Mouse (Mus musculus): ENCODE measurements at regions not wholly inside any gene's neighbourhood (a gene's known extent, or its start where the extent isn't known, plus 50 kb on each side); places are given as distances from the start of the nearest gene placed in this dataset.

- no peak overlapping the region for H3K27ac ChIP-seq (ENCODE audit: insufficient read depth, low read length)
- no peak overlapping the region for H3K4me3 ChIP-seq (replicated peaks; ENCODE audit: insufficient read depth, low read depth, low read length)
- 72% methylated on average over 5 of the region's 5 CpGs for WGBS
- no peaks in the 10 kb centered on the region for H3K27me3 ChIP-seq (ENCODE audit: control insufficient read depth, insufficient read depth, low read length)
- TF ChIP-seq CTCF (IDR thresholded peaks at IDR 0.05; ENCODE audit: borderline replicate concordance, insufficient read depth, low read depth, low read length) (no peak), POLR2A (IDR thresholded peaks at IDR 0.05; ENCODE audit: borderline replicate concordance, insufficient read depth, low read length) (no peak)
- DNase-seq: no peak
- no peaks in the 10 kb centered on the region for H3K4me1 ChIP-seq (ENCODE audit: control insufficient read depth, insufficient read depth, low read length)
These were observed 1046.7 kb upstream of the Apob start for GRCm38 (mm10) chr12:6930726-6931125.

GRCm38 (mm10) chr12:6956638-6957037 is 1020.8 kb upstream of the Apob start:
- H3K4me1 ChIP-seq (ENCODE audit: control insufficient read depth, insufficient read depth, low read length): no peaks in the 10 kb centered on the region
- H3K27me3 ChIP-seq (ENCODE audit: control insufficient read depth, insufficient read depth, low read length): no peaks in the 10 kb centered on the region
- no peak overlapping the region for H3K4me3 ChIP-seq (replicated peaks; ENCODE audit: insufficient read depth, low read depth, low read length)
- WGBS: 30% methylated on average over 3 of the region's 3 CpGs
- TF ChIP-seq POLR2A (IDR thresholded peaks at IDR 0.05; ENCODE audit: borderline replicate concordance, insufficient read depth, low read length): no peak
- no peak for TF ChIP-seq CTCF (IDR thresholded peaks at IDR 0.05; ENCODE audit: borderline replicate concordance, insufficient read depth, low read depth, low read length)
- no peak overlapping the region for H3K27ac ChIP-seq (ENCODE audit: insufficient read depth, low read length)
- no peak for DNase-seq

GRCm38 (mm10) chr12:6984664-6985063 is 992.8 kb upstream of the Apob start:
- no peaks in the 10 kb centered on the region for H3K27me3 ChIP-seq (ENCODE audit: control insufficient read depth, insufficient read depth, low read length)
- DNase-seq: no peak
- WGBS: 86% methylated on average over 4 of the region's 4 CpGs

GRCm38 (mm10) chr12:7028447-7028846 is 949.0 kb upstream of the Apob start:
- TF ChIP-seq POLR2A (IDR thresholded peaks at IDR 0.05; ENCODE audit: borderline replicate concordance, insufficient read depth, low read length): no peak
- TF ChIP-seq CTCF (IDR thresholded peaks at IDR 0.05; ENCODE audit: borderline replicate concordance, insufficient read depth, low read depth, low read length): no peak
- no peak overlapping the region for H3K4me3 ChIP-seq (replicated peaks; ENCODE audit: insufficient read depth, low read depth, low read length)
- no peaks in the 10 kb centered on the region for H3K4me1 ChIP-seq (ENCODE audit: control insufficient read depth, insufficient read depth, low read length)
- no peak overlapping the region for H3K27ac ChIP-seq (ENCODE audit: insufficient read depth, low read length)
- no peak for DNase-seq
- 83% methylated on average over 4 of the region's 4 CpGs for WGBS
- H3K27me3 ChIP-seq (ENCODE audit: control insufficient read depth, insufficient read depth, low read length): no peaks in the 10 kb centered on the region

More at GRCm38 (mm10) chr12:6984664-6985063, 992.8 kb upstream of the Apob start:
- no peak overlapping the region for H3K27ac ChIP-seq (ENCODE audit: insufficient read depth, low read length)
- no peaks in the 10 kb centered on the region for H3K4me1 ChIP-seq (ENCODE audit: control insufficient read depth, insufficient read depth, low read length)
- TF ChIP-seq CTCF (IDR thresholded peaks at IDR 0.05; ENCODE audit: borderline replicate concordance, insufficient read depth, low read depth, low read length) (no peak), POLR2A (IDR thresholded peaks at IDR 0.05; ENCODE audit: borderline replicate concordance, insufficient read depth, low read length) (no peak)
- H3K4me3 ChIP-seq (replicated peaks; ENCODE audit: insufficient read depth, low read depth, low read length): no peak overlapping the region

GRCm38 (mm10) chr12:7029396-7030065 is 947.9 kb upstream of the Apob start:
- DNase-seq: no peak
- whole genome bisulfite sequencing: 67% methylated on average over 4 of the region's 4 CpGs
- TF ChIP-seq POLR2A (IDR thresholded peaks at IDR 0.05; ENCODE audit: borderline replicate concordance, insufficient read depth, low read length) (no peak), CTCF (IDR thresholded peaks at IDR 0.05; ENCODE audit: borderline replicate concordance, insufficient read depth, low read depth, low read length) (no peak)
- no peaks in the 10 kb centered on the region for H3K27me3 ChIP-seq (ENCODE audit: control insufficient read depth, insufficient read depth, low read length)
- no peak overlapping the region for H3K27ac ChIP-seq (ENCODE audit: insufficient read depth, low read length)
- H3K4me1 ChIP-seq (ENCODE audit: control insufficient read depth, insufficient read depth, low read length): no peaks in the 10 kb centered on the region
- H3K4me3 ChIP-seq (replicated peaks; ENCODE audit: insufficient read depth, low read depth, low read length): no peak overlapping the region

GRCm38 (mm10) chr12:7050791-7051190 is 926.7 kb upstream of the Apob start:
- H3K4me1 ChIP-seq (ENCODE audit: control insufficient read depth, insufficient read depth, low read length): no peaks in the 10 kb centered on the region
- TF ChIP-seq POLR2A (IDR thresholded peaks at IDR 0.05; ENCODE audit: borderline replicate concordance, insufficient read depth, low read length): no peak
- no peak for TF ChIP-seq CTCF (IDR thresholded peaks at IDR 0.05; ENCODE audit: borderline replicate concordance, insufficient read depth, low read depth, low read length)
- no peak overlapping the region for H3K27ac ChIP-seq (ENCODE audit: insufficient read depth, low read length)
- H3K4me3 ChIP-seq (replicated peaks; ENCODE audit: insufficient read depth, low read depth, low read length): no peak overlapping the region
- WGBS: 59% methylated on average over 3 of the region's 3 CpGs
- H3K27me3 ChIP-seq (ENCODE audit: control insufficient read depth, insufficient read depth, low read length): no peaks in the 10 kb centered on the region
- DNase-seq: peak in 1 of 2 experiments; percentile 2

- 88% methylated on average over 2 of the region's 2 CpGs for WGBS
- no peak overlapping the region for H3K4me3 ChIP-seq (replicated peaks; ENCODE audit: insufficient read depth, low read depth, low read length)
These were observed 922.9 kb upstream of the Apob start for GRCm38 (mm10) chr12:7054575-7054974.

GRCm38 (mm10) chr12:7094582-7094981 is 882.9 kb upstream of the Apob start:
- H3K4me3 ChIP-seq (replicated peaks; ENCODE audit: insufficient read depth, low read depth, low read length): no peak overlapping the region
- H3K27me3 ChIP-seq (ENCODE audit: control insufficient read depth, insufficient read depth, low read length): no peaks in the 10 kb centered on the region
- no peaks in the 10 kb centered on the region for H3K4me1 ChIP-seq (ENCODE audit: control insufficient read depth, insufficient read depth, low read length)
- H3K27ac ChIP-seq (ENCODE audit: insufficient read depth, low read length): no peak overlapping the region
- 48% methylated on average over 4 of the region's 4 CpGs for WGBS
- TF ChIP-seq CTCF (IDR thresholded peaks at IDR 0.05; ENCODE audit: borderline replicate concordance, insufficient read depth, low read depth, low read length): no peak
- TF ChIP-seq POLR2A (IDR thresholded peaks at IDR 0.05; ENCODE audit: borderline replicate concordance, insufficient read depth, low read length): no peak
- DNase-seq: no peak

More at GRCm38 (mm10) chr12:7054575-7054974, 922.9 kb upstream of the Apob start:
- no peak for DNase-seq
- H3K27ac ChIP-seq (ENCODE audit: insufficient read depth, low read length): no peak overlapping the region
- no peak for TF ChIP-seq CTCF (IDR thresholded peaks at IDR 0.05; ENCODE audit: borderline replicate concordance, insufficient read depth, low read depth, low read length)
- no peak for TF ChIP-seq POLR2A (IDR thresholded peaks at IDR 0.05; ENCODE audit: borderline replicate concordance, insufficient read depth, low read length)
- no peaks in the 10 kb centered on the region for H3K27me3 ChIP-seq (ENCODE audit: control insufficient read depth, insufficient read depth, low read length)
- H3K4me1 ChIP-seq (ENCODE audit: control insufficient read depth, insufficient read depth, low read length): no peaks in the 10 kb centered on the region

Data from cerebellum, adult 2 months (tissue).